Mouse (Mus musculus) megakaryocyte, embryonic 14.5 days (primary cell): ENCODE data around the gene Rora.

Experiments used
- FLI1 ChIP-seq: IDR thresholded peaks from 2 replicates; pipeline ENCODE4 v1.6.1; 2012; ENCODE audit warnings: low read length, inconsistent platforms, mixed read lengths
- GATA1 ChIP-seq: IDR thresholded peaks from 3 replicates; pipeline ENCODE4 v1.6.1; 2012; ENCODE audit warnings: mixed read lengths, low read length, inconsistent platforms, borderline replicate concordance

DNA sequence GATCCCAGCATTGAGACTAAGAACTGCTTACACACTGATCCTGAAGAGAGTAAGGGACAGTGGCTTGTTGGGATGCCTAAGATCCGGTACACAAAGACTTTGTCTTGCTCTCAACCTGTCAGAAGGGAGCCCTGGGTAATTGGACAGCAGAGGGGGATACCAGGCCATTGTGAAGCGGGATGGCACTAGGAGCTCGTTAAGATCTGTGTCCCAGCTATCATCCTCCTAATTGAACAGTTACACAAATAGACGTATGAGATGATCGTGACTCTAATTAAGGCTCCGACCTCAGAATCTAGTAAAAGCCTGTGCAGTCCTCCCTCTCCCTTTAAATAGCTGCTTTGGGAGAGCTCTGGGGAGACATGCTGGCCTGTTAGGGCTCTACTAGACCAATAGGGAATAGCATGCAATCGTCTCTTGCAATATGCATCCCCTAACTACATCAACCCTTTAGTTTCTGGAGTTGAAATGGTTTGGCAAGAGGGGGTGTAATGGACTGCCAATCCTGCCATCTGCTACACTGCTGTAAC, 359.7 kb downstream of the Rora start:
- TF ChIP-seq FLI1, result no peak
- no peak for TF ChIP-seq GATA1
